Mouse (Mus musculus): ENCODE measurements around the gene Cdh4. TPM values are rescaled to one million over a fixed set of nuclear protein-coding genes. Genes with fewer than 3 reads are reported as not detected.

Gene Cdh4
- polyA plus RNA-seq, 1 experiment from 2014 or later = 4.6 TPM

- Histone ChIP-seq H3K4me2 (no peak overlapping the region), H3K27ac (no peak overlapping the region), H3K9ac (no peak overlapping the region), H3K4me1 (peaks cover 13% of the 10 kb centered on the region), H3K36me3 (no peaks in the 10 kb centered on the region), H3K27me3 (peaks cover 14% of the 10 kb centered on the region), H3K9me3 (no peaks in the 10 kb centered on the region), H3K4me3 (no peak overlapping the region)
- no peak for ATAC-seq (ENCODE audit: insufficient number of reproducible peaks, insufficient read depth, low FRiP score, low TSS enrichment, low read depth)
- WGBS = 10% methylated on average over 13 of the region's 13 CpGs
Measured at GRCm38 (mm10) chr2:179774440-179775110, 332.3 kb downstream of the Cdh4 start.

- no peaks in the 10 kb centered on the region for H3K9me3 ChIP-seq
- H3K4me1 ChIP-seq = peaks cover 12% of the 10 kb centered on the region
- no peak overlapping the region for H3K27ac ChIP-seq
- no peaks in the 10 kb centered on the region for H3K36me3 ChIP-seq
- no peak overlapping the region for H3K9ac ChIP-seq
- no peak for ATAC-seq (ENCODE audit: insufficient number of reproducible peaks, insufficient read depth, low FRiP score, low TSS enrichment, low read depth)
- H3K4me3 ChIP-seq = no peak overlapping the region
- H3K4me2 ChIP-seq = no peak overlapping the region
- H3K27me3 ChIP-seq = peaks cover 17% of the 10 kb centered on the region
- WGBS = 83% methylated on average over 10 of the region's 10 CpGs
Measured at GRCm38 (mm10) chr2:179775999-179776705, 333.9 kb downstream of the Cdh4 start.

GRCm38 (mm10) chr2:179779266-179779665 lies 337.0 kb downstream of the Cdh4 start:
- no peak overlapping the region for H3K27ac ChIP-seq
- no peak overlapping the region for H3K4me2 ChIP-seq
- 58% methylated on average over 9 of the region's 9 CpGs for WGBS
- peaks cover 14% of the 10 kb centered on the region for H3K27me3 ChIP-seq
- H3K4me1 ChIP-seq = peaks cover 13% of the 10 kb centered on the region
- ATAC-seq (ENCODE audit: insufficient number of reproducible peaks, insufficient read depth, low FRiP score, low TSS enrichment, low read depth) = no peak
- H3K9me3 ChIP-seq = no peaks in the 10 kb centered on the region
- no peak overlapping the region for H3K9ac ChIP-seq
- no peak overlapping the region for H3K4me3 ChIP-seq
- H3K36me3 ChIP-seq = no peaks in the 10 kb centered on the region

GRCm38 (mm10) chr2:179780961-179781360 lies 338.7 kb downstream of the Cdh4 start:
- Histone ChIP-seq H3K27me3 (peaks cover 6% of the 10 kb centered on the region; the same call in 1 of the 2 replicates), H3K27ac (no peak overlapping the region), H3K4me3 (no peak overlapping the region), H3K36me3 (no peaks in the 10 kb centered on the region), H3K9ac (no peak overlapping the region), H3K9me3 (no peaks in the 10 kb centered on the region), H3K4me1 (0 out of 2 replicates have a peak, but pooled peaks cover 6% of the 10 kb centered on the region), H3K4me2 (no peak overlapping the region)
- WGBS = 26% methylated on average over 4 of the region's 4 CpGs
- 0 out of 2 replicates have a peak, but pooled peaks have one; percentile 37 for ATAC-seq (ENCODE audit: insufficient number of reproducible peaks, insufficient read depth, low FRiP score, low TSS enrichment, low read depth)

GRCm38 (mm10) chr2:179787256-179787655 lies 345.0 kb downstream of the Cdh4 start:
- Histone ChIP-seq H3K4me2 (no peak overlapping the region), H3K27me3 (no peaks in the 10 kb centered on the region)

GRCm38 (mm10) chr2:179787797-179788196 lies 345.6 kb downstream of the Cdh4 start:
- ATAC-seq (ENCODE audit: insufficient number of reproducible peaks, insufficient read depth, low FRiP score, low TSS enrichment, low read depth) = no peak
- no peak overlapping the region for H3K4me3 ChIP-seq

More at GRCm38 (mm10) chr2:179787256-179787655, 345.0 kb downstream of the Cdh4 start:
- WGBS = 50% methylated on average over 18 of the region's 18 CpGs
- Histone ChIP-seq H3K36me3 (no peaks in the 10 kb centered on the region), H3K9me3 (no peaks in the 10 kb centered on the region), H3K27ac (no peak overlapping the region), H3K9ac (no peak overlapping the region), H3K4me3 (no peak overlapping the region), H3K4me1 (peaks cover 14% of the 10 kb centered on the region)
- ATAC-seq (ENCODE audit: insufficient number of reproducible peaks, insufficient read depth, low FRiP score, low TSS enrichment, low read depth) = no peak

GRCm38 (mm10) chr2:179790684-179791083 lies 348.5 kb downstream of the Cdh4 start:
- Histone ChIP-seq H3K27me3 (peaks cover 14% of the 10 kb centered on the region), H3K36me3 (no peaks in the 10 kb centered on the region), H3K9ac (no peak overlapping the region), H3K4me1 (peaks cover 33% of the 10 kb centered on the region), H3K9me3 (no peaks in the 10 kb centered on the region), H3K27ac (no peak overlapping the region), H3K4me2 (no peak overlapping the region), H3K4me3 (no peak overlapping the region)
- ATAC-seq (ENCODE audit: insufficient number of reproducible peaks, insufficient read depth, low FRiP score, low TSS enrichment, low read depth) = no peak
- 67% methylated on average over 3 of the region's 3 CpGs for WGBS

More at GRCm38 (mm10) chr2:179787797-179788196, 345.6 kb downstream of the Cdh4 start:
- H3K9me3 ChIP-seq = no peaks in the 10 kb centered on the region
- WGBS = 72% methylated on average over 5 of the region's 5 CpGs
- H3K4me1 ChIP-seq = peaks cover 20% of the 10 kb centered on the region
- 0 out of 2 replicates have a peak, but pooled peaks cover under 1% of the 10 kb centered on the region for H3K27me3 ChIP-seq
- no peaks in the 10 kb centered on the region for H3K36me3 ChIP-seq
- no peak overlapping the region for H3K4me2 ChIP-seq
- H3K9ac ChIP-seq = no peak overlapping the region
- no peak overlapping the region for H3K27ac ChIP-seq

- Histone ChIP-seq H3K4me3 (no peak overlapping the region), H3K36me3 (no peaks in the 10 kb centered on the region), H3K9me3 (no peaks in the 10 kb centered on the region), H3K9ac (no peak overlapping the region), H3K27ac (no peak overlapping the region), H3K4me2 (no peak overlapping the region), H3K4me1 (peaks cover 24% of the 10 kb centered on the region), H3K27me3 (peaks cover 23% of the 10 kb centered on the region)
- no peak for ATAC-seq (ENCODE audit: insufficient number of reproducible peaks, insufficient read depth, low FRiP score, low TSS enrichment, low read depth)
- 28% methylated on average over 13 of the region's 13 CpGs for WGBS
Measured at GRCm38 (mm10) chr2:179792426-179793133, 350.3 kb downstream of the Cdh4 start.

- Histone ChIP-seq H3K4me3 (no peak overlapping the region), H3K36me3 (no peaks in the 10 kb centered on the region), H3K27me3 (peaks cover 35% of the 10 kb centered on the region), H3K4me2 (no peak overlapping the region), H3K9me3 (no peaks in the 10 kb centered on the region), H3K27ac (no peak overlapping the region), H3K9ac (no peak overlapping the region), H3K4me1 (peaks cover 24% of the 10 kb centered on the region)
- no peak for ATAC-seq (ENCODE audit: insufficient number of reproducible peaks, insufficient read depth, low FRiP score, low TSS enrichment, low read depth)
- WGBS = 56% methylated on average over 1 of the region's 1 CpGs
Measured at GRCm38 (mm10) chr2:179794354-179794753, 352.1 kb downstream of the Cdh4 start.

- no peak overlapping the region for H3K4me3 ChIP-seq
- H3K27ac ChIP-seq = no peak overlapping the region
- no peak overlapping the region for H3K4me2 ChIP-seq
- peaks cover 32% of the 10 kb centered on the region for H3K4me1 ChIP-seq
- no peaks in the 10 kb centered on the region for H3K36me3 ChIP-seq
- H3K9me3 ChIP-seq = no peaks in the 10 kb centered on the region
- no peak overlapping the region for H3K9ac ChIP-seq
- 77% methylated on average over 12 of the region's 12 CpGs for WGBS
- ATAC-seq (ENCODE audit: insufficient number of reproducible peaks, insufficient read depth, low FRiP score, low TSS enrichment, low read depth) = no peak
- H3K27me3 ChIP-seq = peaks cover 35% of the 10 kb centered on the region
Measured at GRCm38 (mm10) chr2:179795452-179795851, 353.2 kb downstream of the Cdh4 start.

GRCm38 (mm10) chr2:179799906-179800532 lies 357.8 kb downstream of the Cdh4 start:
- H3K27ac ChIP-seq = no peak overlapping the region
- H3K36me3 ChIP-seq = no peaks in the 10 kb centered on the region
- H3K9me3 ChIP-seq = no peaks in the 10 kb centered on the region
- no peak overlapping the region for H3K4me2 ChIP-seq
- peaks cover 41% of the 10 kb centered on the region for H3K27me3 ChIP-seq
- 73% methylated on average over 19 of the region's 19 CpGs for WGBS
- H3K4me3 ChIP-seq = no peak overlapping the region
- H3K9ac ChIP-seq = no peak overlapping the region
- peaks cover 24% of the 10 kb centered on the region for H3K4me1 ChIP-seq
- no peak for ATAC-seq (ENCODE audit: insufficient number of reproducible peaks, insufficient read depth, low FRiP score, low TSS enrichment, low read depth)

All from embryonic facial prominence, embryonic 13.5 days (tissue).